Mouse (Mus musculus) CH12.LX (cell line): ENCODE measurements at regions not wholly inside any gene's neighbourhood (a gene's known extent, or its start where the extent isn't known, plus 50 kb on each side); places are given as distances from the start of the nearest gene placed in this dataset.

ENCODE experiments used
- DNase-seq: peaks from one replicate; pipeline ENCODE4 v3.0.0-alpha.2; 2013; ENCODE audit errors: extremely low read depth
- H3K27ac ChIP-seq: 2 replicates; pipeline ENCODE4 v1.5.1; 2012; ENCODE audit warnings: low read depth, mild to moderate bottlenecking, control low read depth, moderate library complexity; ENCODE audit not compliant: insufficient read depth
- H3K27me3 ChIP-seq: replicated peaks from 2 replicates; pipeline ENCODE3; 2012; ENCODE audit warnings: inconsistent platforms
- H3K36me3 ChIP-seq, 2 experiments: replicated peaks in 1 of 2; 2 replicates each; pipeline versions ENCODE3 to v1.6.1; 2012; ENCODE audit warnings: inconsistent platforms in 1 of 2, low read length in 1 of 2, mild to moderate bottlenecking in 1 of 2, mixed read lengths in 1 of 2, moderate library complexity in 1 of 2; ENCODE audit not compliant: control insufficient read depth in 1 of 2, insufficient read depth in 1 of 2
- H3K4me1 ChIP-seq, 2 experiments: 2 replicates each; pipeline ENCODE4 v1.6.1; 2012; ENCODE audit warnings: inconsistent platforms in 1 of 2, moderate library complexity in 1 of 2; ENCODE audit not compliant: insufficient read depth in 2 of 2, control insufficient read depth in 1 of 2
- H3K4me2 ChIP-seq: 2 replicates; pipeline ENCODE4 v1.6.1; 2012; ENCODE audit warnings: low read depth, mild to moderate bottlenecking, control low read depth; ENCODE audit not compliant: poor library complexity, insufficient read depth, severe bottlenecking
- H3K4me3 ChIP-seq, 3 experiments: fragments of 150-350 bp in 1 of 3; sonication (generic) in 1 of 3; replicated peaks in 1 of 3; 2 replicates each; pipeline versions ENCODE3 to v1.5.1; 2011 to 2012; ENCODE audit warnings: low read depth in 2 of 3, low read length in 2 of 3, mild to moderate bottlenecking in 2 of 3, moderate library complexity in 2 of 3, control low read depth in 1 of 3, improper control_type of control experiment in 1 of 3, inconsistent platforms in 1 of 3, mixed read lengths in 1 of 3; ENCODE audit not compliant: poor library complexity in 1 of 3
- H3K79me2 ChIP-seq: replicated peaks from 2 replicates; pipeline ENCODE4 v1.6.1; 2012; ENCODE audit warnings: mild to moderate bottlenecking, moderate library complexity; ENCODE audit not compliant: control insufficient read depth, poor library complexity, insufficient read depth, severe bottlenecking; ENCODE audit errors: extremely low read depth
- H3K9ac ChIP-seq: 2 replicates; pipeline ENCODE4 v1.6.1; 2012; ENCODE audit warnings: low read depth, mild to moderate bottlenecking, control low read depth, moderate library complexity; ENCODE audit not compliant: insufficient read depth
- H3K9me3 ChIP-seq: replicated peaks from 2 replicates; pipeline ENCODE3; 2012; ENCODE audit warnings: low read length, inconsistent platforms, mixed read lengths
- BHLHE40 ChIP-seq: IDR thresholded peaks from 2 replicates; pipeline ENCODE4 v1.6.1; 2011; ENCODE audit warnings: mild to moderate bottlenecking, low read depth, low read length, improper control_type of control experiment
- CHD1 ChIP-seq: IDR thresholded peaks from 2 replicates; pipeline ENCODE4 v1.6.1; 2012; ENCODE audit warnings: low read depth, low read length, improper control_type of control experiment, inconsistent platforms
- IRF4 ChIP-seq: IDR thresholded peaks from 2 replicates; pipeline ENCODE4 v1.6.1; 2014; ENCODE audit warnings: low read depth, mild to moderate bottlenecking, inconsistent platforms, low read length, improper control_type of control experiment
- JUN ChIP-seq: IDR thresholded peaks from 2 replicates; pipeline ENCODE4 v1.6.1; 2011; ENCODE audit warnings: low read depth, mild to moderate bottlenecking, low read length, improper control_type of control experiment, moderate library complexity; ENCODE audit not compliant: insufficient read depth
- JUND ChIP-seq: conservative IDR thresholded peaks from 2 replicates; pipeline ENCODE4 v1.6.1; 2011; ENCODE audit warnings: low read depth, low read length, improper control_type of control experiment
- KAT2A ChIP-seq: IDR thresholded peaks from 2 replicates; pipeline ENCODE4 v1.6.1; 2012; ENCODE audit warnings: low read length, improper control_type of control experiment, inconsistent platforms; ENCODE audit not compliant: insufficient replicate concordance
- MAFK ChIP-seq: IDR thresholded peaks from 2 replicates; pipeline ENCODE4 v1.6.1; 2011; ENCODE audit warnings: low read length, improper control_type of control experiment; ENCODE audit not compliant: insufficient replicate concordance
- MAX ChIP-seq: IDR thresholded peaks from 2 replicates; pipeline ENCODE4 v1.6.1; 2011; ENCODE audit warnings: low read length, improper control_type of control experiment
- MXI1 ChIP-seq: IDR thresholded peaks from 2 replicates; pipeline ENCODE4 v1.6.1; 2011; ENCODE audit warnings: mild to moderate bottlenecking, low read depth, low read length, improper control_type of control experiment
- NELFE ChIP-seq: IDR thresholded peaks from 2 replicates; pipeline ENCODE4 v1.6.1; 2011; ENCODE audit warnings: low read depth, low read length, improper control_type of control experiment
- POLR2AphosphoS2 ChIP-seq: IDR thresholded peaks from 2 replicates; pipeline ENCODE4 v1.6.1; 2011; ENCODE audit warnings: low read depth, low read length, improper control_type of control experiment
- RAD21 ChIP-seq: IDR thresholded peaks from 2 replicates; pipeline ENCODE4 v1.6.1; 2011; ENCODE audit warnings: low read depth, mild to moderate bottlenecking, low read length, improper control_type of control experiment, moderate library complexity
- RCOR1 ChIP-seq: conservative IDR thresholded peaks from 2 replicates; pipeline ENCODE4 v1.6.1; 2012; ENCODE audit warnings: low read depth, mild to moderate bottlenecking, inconsistent platforms, low read length, improper control_type of control experiment
- TBP ChIP-seq: conservative IDR thresholded peaks from 2 replicates; pipeline ENCODE4 v1.6.1; 2011; ENCODE audit warnings: low read depth, low read length, improper control_type of control experiment
- TCF12 ChIP-seq: IDR thresholded peaks from 2 replicates; pipeline ENCODE4 v1.6.1; 2014; ENCODE audit warnings: low read depth, mild to moderate bottlenecking, inconsistent platforms, low read length, improper control_type of control experiment
- UBTF ChIP-seq: IDR thresholded peaks from 2 replicates; pipeline ENCODE4 v1.6.1; 2012; ENCODE audit warnings: low read depth, mild to moderate bottlenecking, inconsistent platforms, low read length, improper control_type of control experiment, moderate library complexity
- ZNF384 ChIP-seq: IDR thresholded peaks from 2 replicates; pipeline ENCODE4 v1.6.1; 2012; ENCODE audit warnings: low read depth, low read length, improper control_type of control experiment, inconsistent platforms
- dilution Hi-C: fragments of 300-500 bp; cut with MboI; formaldehyde crosslinking; loops from 2 replicates; pipeline ENCODE4 v1.14.3; 2020; ENCODE audit warnings: low sequenced_read_pairs; ENCODE audit not compliant: extremely low pct_unique_long_range_greater_than_20kb, extremely low pct_ligation_motif_present
- in situ Hi-C: fragments of 300-500 bp; cut with MboI; formaldehyde crosslinking; loops from 3 replicates; pipeline ENCODE4 v1.14.3; 2019; ENCODE audit warnings: low sequenced_read_pairs, low pct_ligation_motif_present, low pct_unique_long_range_greater_than_20kb, mixed read lengths

- Histone ChIP-seq H3K36me3 (no peaks in the 10 kb centered on the region), H3K4me1 (no peaks in the 10 kb centered on the region), H3K4me3 (no peak overlapping the region), H3K27ac (no peak overlapping the region), H3K27me3 (no peaks in the 10 kb centered on the region), H3K9ac (no peak overlapping the region), H3K9me3 (no peaks in the 10 kb centered on the region), H3K4me2 (no peak overlapping the region), H3K79me2 (no peaks in the 10 kb centered on the region)
- in situ Hi-C loops (no loop called here), dilution Hi-C loops (no loop called here)
- no peak for DNase-seq
- no peak for TF ChIP-seq JUND
- no peak for TF ChIP-seq JUN
- no peak for TF ChIP-seq CHD1
- no peak for TF ChIP-seq TCF12
- TF ChIP-seq TBP: no peak
- TF ChIP-seq NELFE: no peak
Observed at GRCm38 (mm10) chr1:23268062-23268461, 129.5 kb downstream of the Ogfrl1 start.

DNA sequence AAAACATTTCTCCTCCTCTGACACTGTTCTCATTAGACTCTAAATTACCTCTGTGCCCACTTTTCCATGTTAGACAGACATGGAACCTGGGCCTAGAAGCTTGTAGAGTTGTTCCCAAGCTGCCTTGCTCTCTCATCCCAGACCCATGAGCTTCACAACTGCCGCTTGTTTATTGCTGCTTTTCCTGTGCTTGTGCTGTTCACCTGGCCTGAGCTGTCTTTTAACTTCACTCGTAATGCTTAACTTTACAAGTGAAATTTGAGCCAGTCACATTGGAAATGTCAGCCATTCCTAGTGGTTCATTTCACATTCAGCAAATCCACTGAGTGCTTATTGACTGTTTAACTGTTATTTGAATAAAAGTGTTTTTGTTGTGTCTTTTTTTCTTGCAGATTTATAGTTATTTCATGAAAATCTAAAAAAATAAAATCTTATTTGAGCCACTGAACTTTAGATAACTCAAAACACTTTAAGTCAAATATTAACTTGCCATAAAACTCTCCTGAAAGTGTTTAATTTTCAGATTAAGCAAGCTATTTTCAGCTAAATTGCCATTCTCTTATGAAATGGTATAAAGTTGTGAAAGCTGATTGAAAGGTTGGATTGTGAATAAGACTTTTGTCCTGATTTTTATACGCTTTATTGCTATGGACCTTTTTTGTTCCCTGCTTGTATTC, 131.9 kb downstream of the Ogfrl1 start:
- in situ Hi-C loops (no loop called here), dilution Hi-C loops (no loop called here)
- no peak for DNase-seq
- TF ChIP-seq MXI1 (no peak), ZNF384 (no peak)
- H3K4me2 ChIP-seq: no peak overlapping the region
- no peak overlapping the region for H3K27ac ChIP-seq
- H3K4me3 ChIP-seq: no peak overlapping the region
- H3K36me3 ChIP-seq: no peaks in the 10 kb centered on the region
- H3K27me3 ChIP-seq: no peaks in the 10 kb centered on the region
- no peaks in the 10 kb centered on the region for H3K4me1 ChIP-seq
- no peaks in the 10 kb centered on the region for H3K79me2 ChIP-seq
- H3K9ac ChIP-seq: no peak overlapping the region
- no peaks in the 10 kb centered on the region for H3K9me3 ChIP-seq

DNA sequence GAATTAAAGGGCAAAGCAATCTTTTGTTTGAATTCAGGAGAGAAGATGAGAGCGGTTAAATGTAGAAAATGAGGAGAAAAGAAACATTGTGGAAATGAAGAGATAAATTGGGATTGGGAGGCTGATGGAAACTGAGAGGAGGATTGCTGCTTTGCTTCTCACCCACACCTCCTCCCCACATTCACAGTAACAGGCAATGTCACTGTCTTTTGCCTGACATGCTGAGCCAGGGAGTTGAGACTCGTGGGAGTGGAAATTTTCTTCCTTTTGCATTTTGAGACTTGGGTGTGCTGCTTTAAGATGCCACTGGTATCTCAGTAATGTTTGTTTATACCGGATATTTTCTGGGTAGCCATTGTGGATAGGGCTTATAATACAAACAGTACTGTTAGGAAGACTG, 133.3 kb downstream of the Ogfrl1 start:
- Histone ChIP-seq H3K9ac (no peak overlapping the region), H3K27me3 (no peaks in the 10 kb centered on the region), H3K4me3 (no peak overlapping the region), H3K79me2 (no peaks in the 10 kb centered on the region), H3K36me3 (no peaks in the 10 kb centered on the region), H3K9me3 (no peaks in the 10 kb centered on the region), H3K27ac (no peak overlapping the region), H3K4me1 (no peaks in the 10 kb centered on the region)
- dilution Hi-C loops (no loop called here), in situ Hi-C loops (no loop called here)
- TF ChIP-seq MAX (no peak), RCOR1 (no peak), TCF12 (no peak), KAT2A (no peak), IRF4 (no peak), RAD21 (no peak), BHLHE40 (no peak), POLR2AphosphoS2 (no peak), MAFK (no peak), TBP (no peak), UBTF (no peak)
- TF ChIP-seq, all 38 proteins: peak for 0
- H3K4me2 ChIP-seq: no peak overlapping the region
- no peak for DNase-seq
